Mouse (Mus musculus) lung, embryonic 15.5 days (tissue): ENCODE data around the gene Kcnq1. TPM values are rescaled to one million over a fixed set of nuclear protein-coding genes. Genes with fewer than 3 reads are reported as not detected.

Source experiments
- ATAC-seq: fragments of 200-750 bp; cut with Nextera tagmentation; 2 replicates; pipeline ENCODE4 v1.8.0; 2017; ENCODE audit warnings: moderate number of reproducible peaks, borderline replicate concordance; ENCODE audit not compliant: low FRiP score, low TSS enrichment; ENCODE audit errors: extremely low read depth
- H3K27ac ChIP-seq: fragments of 300-500 bp; sonication (generic); 2 replicates; pipeline ENCODE4 v1.5.1; 2015; ENCODE audit warnings: moderate library complexity, mild to moderate bottlenecking, inconsistent platforms
- H3K27me3 ChIP-seq: fragments of 300-500 bp; sonication (generic); 2 replicates; pipeline ENCODE4 v1.6.1; 2015; ENCODE audit warnings: inconsistent platforms
- H3K36me3 ChIP-seq: fragments of 300-500 bp; sonication (generic); 2 replicates; pipeline ENCODE4 v1.6.1; 2015; ENCODE audit warnings: inconsistent platforms
- H3K4me1 ChIP-seq: fragments of 300-500 bp; sonication (generic); 2 replicates; pipeline ENCODE4 v1.6.1; 2015; ENCODE audit warnings: inconsistent platforms
- H3K4me2 ChIP-seq: fragments of 300-500 bp; sonication (generic); 2 replicates; pipeline ENCODE4 v1.6.1; 2015; ENCODE audit warnings: inconsistent platforms, mild to moderate bottlenecking, moderate library complexity
- H3K4me3 ChIP-seq: fragments of 300-500 bp; sonication (generic); 2 replicates; pipeline ENCODE4 v1.5.1; 2015; ENCODE audit warnings: mild to moderate bottlenecking, inconsistent platforms
- H3K9ac ChIP-seq: fragments of 300-500 bp; sonication (generic); 2 replicates; pipeline ENCODE4 v1.6.1; 2015; ENCODE audit warnings: inconsistent platforms
- H3K9me3 ChIP-seq: fragments of 300-500 bp; sonication (generic); 2 replicates; pipeline ENCODE4 v1.6.1; 2016; ENCODE audit warnings: inconsistent platforms
- WGBS: fragments of 180-500 bp; shearing (Covaris S2); methylation state at CpG from one replicate; pipeline ENCODE4 v1.1.7; 2015; 5-methylcytosine and 5-hydroxymethylcytosine counted together
- polyA plus RNA-seq: library from polyadenylated mRNA; unstranded; fragments of >200 nt; fragmentation: Nextera tagmentation; extraction: Ambion mirVana; gene quantifications from 2 replicates; pipeline ENCODE4 v1.2.1, GENCODE M21; 2015

Kcnq1 gene
- polyA plus RNA-seq, 1 experiment from 2014 or later, result 6.0 TPM

GRCm38 (mm10) chr7:143112395-143112794 lies 6.2 kb downstream of the Kcnq1 start:
- peaks cover 16% of the 10 kb centered on the region for H3K27me3 ChIP-seq
- no peaks in the 10 kb centered on the region for H3K9me3 ChIP-seq
- ATAC-seq, result no peak
- H3K36me3 ChIP-seq, result no peaks in the 10 kb centered on the region
- no peak overlapping the region for H3K4me2 ChIP-seq
- no peak overlapping the region for H3K4me3 ChIP-seq
- H3K4me1 ChIP-seq, result peaks cover 18% of the 10 kb centered on the region
- H3K9ac ChIP-seq, result no peak overlapping the region
- WGBS, result 19% methylated on average over 1 of the region's 1 CpGs
- H3K27ac ChIP-seq, result no peak overlapping the region

GRCm38 (mm10) chr7:143114773-143115172 lies 8.6 kb downstream of the Kcnq1 start:
- Histone ChIP-seq H3K27me3 (no peaks in the 10 kb centered on the region), H3K9ac (no peak overlapping the region), H3K4me2 (no peak overlapping the region), H3K4me1 (peaks cover 16% of the 10 kb centered on the region), H3K9me3 (no peaks in the 10 kb centered on the region), H3K27ac (no peak overlapping the region), H3K36me3 (no peaks in the 10 kb centered on the region), H3K4me3 (no peak overlapping the region)
- no peak for ATAC-seq

GRCm38 (mm10) chr7:143116521-143116920 lies 10.4 kb downstream of the Kcnq1 start:
- H3K36me3 ChIP-seq, result no peaks in the 10 kb centered on the region

GRCm38 (mm10) chr7:143119407-143119806 lies 13.2 kb downstream of the Kcnq1 start:
- peak overlapping the region; percentile 44 for H3K27ac ChIP-seq
- H3K4me1 ChIP-seq, result peaks cover 33% of the 10 kb centered on the region
- H3K9me3 ChIP-seq, result no peaks in the 10 kb centered on the region
- no peak overlapping the region for H3K4me2 ChIP-seq
- ATAC-seq, result no peak
- H3K27me3 ChIP-seq, result no peaks in the 10 kb centered on the region
- no peaks in the 10 kb centered on the region for H3K36me3 ChIP-seq
- H3K9ac ChIP-seq, result no peak overlapping the region
- no peak overlapping the region for H3K4me3 ChIP-seq
- 22% methylated on average over 1 of the region's 1 CpGs for WGBS

More at GRCm38 (mm10) chr7:143116521-143116920, 10.4 kb downstream of the Kcnq1 start:
- H3K4me3 ChIP-seq, result no peak overlapping the region
- peaks cover 25% of the 10 kb centered on the region for H3K4me1 ChIP-seq
- no peak overlapping the region for H3K4me2 ChIP-seq
- ATAC-seq, result no peak
- WGBS, result 75% methylated on average over 5 of the region's 5 CpGs
- H3K27ac ChIP-seq, result no peak overlapping the region
- H3K9me3 ChIP-seq, result no peaks in the 10 kb centered on the region
- H3K27me3 ChIP-seq, result no peaks in the 10 kb centered on the region
- H3K9ac ChIP-seq, result no peak overlapping the region

GRCm38 (mm10) chr7:143119826-143120225 lies 13.7 kb downstream of the Kcnq1 start:
- Histone ChIP-seq H3K4me3 (no peak overlapping the region), H3K9ac (no peak overlapping the region), H3K9me3 (no peaks in the 10 kb centered on the region), H3K4me2 (no peak overlapping the region), H3K27me3 (no peaks in the 10 kb centered on the region), H3K27ac (peak overlapping the region; percentile 44), H3K4me1 (peaks cover 37% of the 10 kb centered on the region), H3K36me3 (no peaks in the 10 kb centered on the region)
- no peak for ATAC-seq
- WGBS, result 66% methylated on average over 3 of the region's 3 CpGs

GRCm38 (mm10) chr7:143122191-143122590 lies 16.0 kb downstream of the Kcnq1 start:
- ATAC-seq, result no peak
- no peak overlapping the region for H3K4me3 ChIP-seq
- H3K27ac ChIP-seq, result 0 out of 2 replicates have a peak overlapping the region, but pooled peaks have one; percentile 6
- no peak overlapping the region for H3K9ac ChIP-seq
- H3K9me3 ChIP-seq, result no peaks in the 10 kb centered on the region
- H3K4me2 ChIP-seq, result no peak overlapping the region
- no peaks in the 10 kb centered on the region for H3K36me3 ChIP-seq
- WGBS, result 47% methylated on average over 5 of the region's 5 CpGs
- H3K27me3 ChIP-seq, result no peaks in the 10 kb centered on the region
- peaks cover 42% of the 10 kb centered on the region for H3K4me1 ChIP-seq

- no peaks in the 10 kb centered on the region for H3K9me3 ChIP-seq
- H3K4me2 ChIP-seq, result no peak overlapping the region
- H3K27ac ChIP-seq, result peak overlapping the region; percentile 82
- no peaks in the 10 kb centered on the region for H3K27me3 ChIP-seq
- peaks cover 36% of the 10 kb centered on the region for H3K4me1 ChIP-seq
- H3K4me3 ChIP-seq, result no peak overlapping the region
- H3K9ac ChIP-seq, result no peak overlapping the region
- peak; percentile 84 for ATAC-seq
- 8% methylated on average over 6 of the region's 6 CpGs for WGBS
- no peaks in the 10 kb centered on the region for H3K36me3 ChIP-seq
Measured at GRCm38 (mm10) chr7:143123876-143124669, 17.9 kb downstream of the Kcnq1 start.

- H3K27me3 ChIP-seq, result no peaks in the 10 kb centered on the region
- no peak overlapping the region for H3K4me3 ChIP-seq
- H3K9ac ChIP-seq, result no peak overlapping the region
- 67% methylated on average over 3 of the region's 3 CpGs for WGBS
- peaks cover 28% of the 10 kb centered on the region for H3K4me1 ChIP-seq
- no peaks in the 10 kb centered on the region for H3K36me3 ChIP-seq
- peak overlapping the region; percentile 82 for H3K27ac ChIP-seq
- no peak overlapping the region for H3K4me2 ChIP-seq
- ATAC-seq, result no peak
- no peaks in the 10 kb centered on the region for H3K9me3 ChIP-seq
Measured at GRCm38 (mm10) chr7:143124902-143125301, 18.7 kb downstream of the Kcnq1 start.

- 77% methylated on average over 5 of the region's 5 CpGs for WGBS
Measured at GRCm38 (mm10) chr7:143132815-143133214, 26.7 kb downstream of the Kcnq1 start.

GRCm38 (mm10) chr7:143136125-143136524 lies 30.0 kb downstream of the Kcnq1 start:
- ATAC-seq, result no peak
- Histone ChIP-seq H3K4me2 (no peak overlapping the region), H3K4me1 (peaks cover 8% of the 10 kb centered on the region; the same call in 1 of the 2 replicates), H3K4me3 (no peak overlapping the region), H3K27me3 (no peaks in the 10 kb centered on the region), H3K27ac (no peak overlapping the region), H3K36me3 (no peaks in the 10 kb centered on the region), H3K9me3 (no peaks in the 10 kb centered on the region), H3K9ac (no peak overlapping the region)
- 46% methylated on average over 2 of the region's 2 CpGs for WGBS

More at GRCm38 (mm10) chr7:143132815-143133214, 26.7 kb downstream of the Kcnq1 start:
- H3K9ac ChIP-seq, result no peak overlapping the region
- no peaks in the 10 kb centered on the region for H3K27me3 ChIP-seq
- ATAC-seq, result no peak
- peaks cover 8% of the 10 kb centered on the region; the same call in 1 of the 2 replicates for H3K4me1 ChIP-seq
- H3K27ac ChIP-seq, result no peak overlapping the region
- H3K9me3 ChIP-seq, result no peaks in the 10 kb centered on the region
- H3K4me3 ChIP-seq, result no peak overlapping the region
- H3K36me3 ChIP-seq, result no peaks in the 10 kb centered on the region
- no peak overlapping the region for H3K4me2 ChIP-seq

- no peaks in the 10 kb centered on the region for H3K36me3 ChIP-seq
- H3K9ac ChIP-seq, result no peak overlapping the region
- H3K9me3 ChIP-seq, result no peaks in the 10 kb centered on the region
- peaks cover 8% of the 10 kb centered on the region; the same call in 1 of the 2 replicates for H3K4me1 ChIP-seq
- H3K27ac ChIP-seq, result no peak overlapping the region
- no peak overlapping the region for H3K4me2 ChIP-seq
- no peaks in the 10 kb centered on the region for H3K27me3 ChIP-seq
- no peak overlapping the region for H3K4me3 ChIP-seq
- no peak for ATAC-seq
- 37% methylated on average over 5 of the region's 5 CpGs for WGBS
Measured at GRCm38 (mm10) chr7:143136561-143136960, 30.4 kb downstream of the Kcnq1 start.

GRCm38 (mm10) chr7:143138789-143139188 lies 32.6 kb downstream of the Kcnq1 start:
- H3K4me3 ChIP-seq, result no peak overlapping the region
- no peaks in the 10 kb centered on the region for H3K9me3 ChIP-seq
- no peak overlapping the region for H3K9ac ChIP-seq
- 40% methylated on average over 1 of the region's 1 CpGs for WGBS
- no peak for ATAC-seq
- no peak overlapping the region for H3K27ac ChIP-seq
- no peaks in the 10 kb centered on the region for H3K36me3 ChIP-seq
- H3K27me3 ChIP-seq, result no peaks in the 10 kb centered on the region
- H3K4me1 ChIP-seq, result peaks cover 8% of the 10 kb centered on the region; the same call in 1 of the 2 replicates
- H3K4me2 ChIP-seq, result no peak overlapping the region
